Mouse (Mus musculus) brain, adult 2 months (tissue): Measurements from ENCODE around the gene Ermap.
A peak's percentile ranks its signal among the peaks of the same experiment; 100 is the strongest.

Source experiments
- DNase-seq: peaks from one replicate; pipeline ENCODE4 v3.0.0; 2011; ENCODE audit warnings: low read depth, low spot score

Ermap gene

GRCm38 (mm10) chr4:119189864-119190263 is at the start of gene Ermap:
Ermap (minus strand) TSS chr4:119190011.
- no peak for DNase-seq

GRCm38 (mm10) chr4:119239181-119239682 is 49.4 kb upstream of the Ermap start:
- DNase-seq = peak; percentile 84

- DNase-seq = no peak
Measured at GRCm38 (mm10) chr4:119238661-119239060, 48.9 kb upstream of the Ermap start.

GRCm38 (mm10) chr4:119234348-119234747 is 44.5 kb upstream of the Ermap start:
- DNase-seq = no peak

- DNase-seq = peak; percentile 86
Measured at GRCm38 (mm10) chr4:119233256-119233901, 43.6 kb upstream of the Ermap start.

GRCm38 (mm10) chr4:119232410-119233255 is 42.8 kb upstream of the Ermap start, which contains the start of the genes AU022252 and P3h1:
AU022252 (minus strand) TSS chr4:119232712.
P3h1 (plus strand) TSS chr4:119232915.
- peak; percentile 99 for DNase-seq

GRCm38 (mm10) chr4:119226751-119227150 is 36.9 kb upstream of the Ermap start:
- DNase-seq = no peak

GRCm38 (mm10) chr4:119225719-119226118 is 35.9 kb upstream of the Ermap start:
- DNase-seq = no peak

GRCm38 (mm10) chr4:119224534-119224933 is 34.7 kb upstream of the Ermap start:
- no peak for DNase-seq

- DNase-seq = peak; percentile 78
Measured at GRCm38 (mm10) chr4:119223696-119224095, 33.9 kb upstream of the Ermap start.

GRCm38 (mm10) chr4:119218169-119218568 is 28.4 kb upstream of the Ermap start, which contains the start of gene Tmem269:
Tmem269 (minus strand) TSS chr4:119218217.
- DNase-seq = no peak

- no peak for DNase-seq
Measured at GRCm38 (mm10) chr4:119216667-119217066, 26.9 kb upstream of the Ermap start.

GRCm38 (mm10) chr4:119204672-119205071 is 14.9 kb upstream of the Ermap start:
- peak; percentile 86 for DNase-seq

- no peak for DNase-seq
Measured at GRCm38 (mm10) chr4:119198105-119198504, 8.3 kb upstream of the Ermap start.

GRCm38 (mm10) chr4:119195582-119196320 is 5.9 kb upstream of the Ermap start:
- DNase-seq = peak; percentile 17

GRCm38 (mm10) chr4:119194909-119195581 is 5.2 kb upstream of the Ermap start, which contains the start of gene Svbp:
Svbp (plus strand) TSS chr4:119195306.
- peak; percentile 95 for DNase-seq

- DNase-seq = no peak
Measured at GRCm38 (mm10) chr4:119192757-119193156, 2.9 kb upstream of the Ermap start.

GRCm38 (mm10) chr4:119191273-119191672 is 1.5 kb upstream of the Ermap start:
- no peak for DNase-seq

- no peak for DNase-seq
Measured at GRCm38 (mm10) chr4:119190618-119191017, 807 bp upstream of the Ermap start.

GRCm38 (mm10) chr4:119189392-119189791 is 419 bp downstream of the Ermap start:
- no peak for DNase-seq
